Mouse (Mus musculus): ENCODE results near the gene Ngef.

GRCm38 (mm10) chr1:87534118-87534517, 39.6 kb downstream of the Ngef start:
- no peak for TF ChIP-seq CTCF (conservative IDR thresholded peaks at IDR 0.05; ENCODE audit: insufficient read depth, insufficient read length, low read depth, low read length)
- TF ChIP-seq POLR2A (IDR thresholded peaks at IDR 0.05; ENCODE audit: low read depth, low read length), result no peak
